Mouse (Mus musculus): ENCODE results near the gene Ctnnbip1.

DNA sequence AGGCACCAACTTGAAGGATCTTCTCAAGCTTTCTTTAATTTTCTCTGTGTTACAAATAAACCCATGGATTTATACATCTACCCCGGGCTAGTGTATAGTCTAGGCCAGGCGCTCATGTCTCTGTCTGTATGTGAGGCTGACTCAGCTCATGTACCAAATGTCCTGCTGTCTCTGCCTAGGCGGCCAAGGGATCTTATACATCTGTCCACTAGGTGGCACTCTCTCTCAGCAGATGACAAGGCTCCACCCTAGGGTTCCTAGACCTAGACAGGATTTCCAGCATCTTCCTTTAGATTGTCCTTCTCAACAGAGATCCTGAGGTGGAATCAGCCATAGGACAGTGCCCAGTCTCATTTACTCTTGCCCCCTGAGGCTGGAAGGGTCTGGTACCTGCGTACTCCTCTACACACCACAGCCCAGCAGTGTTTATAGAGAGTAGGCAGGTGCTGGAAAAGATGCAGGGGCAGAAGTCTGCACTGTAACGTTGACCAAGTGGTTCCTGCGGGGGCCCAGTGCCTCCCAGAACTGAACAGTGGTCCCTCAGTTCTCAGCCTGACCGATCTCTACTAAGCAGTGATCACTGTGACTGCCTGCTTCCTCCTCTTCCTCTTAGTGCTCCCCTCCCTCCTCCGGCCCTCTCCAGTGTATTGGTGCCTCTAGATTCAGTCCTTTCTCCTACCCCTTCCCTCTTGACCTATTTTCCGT lies 31.3 kb downstream of the Ctnnbip1 start:
- no peak for TF ChIP-seq POLR2A (IDR thresholded peaks at IDR 0.05; ENCODE audit: insufficient read depth, low read depth, low read length)
- no peak; the same call in 1 of the 2 replicates for TF ChIP-seq CTCF (IDR thresholded peaks at IDR 0.05)

Data from heart, adult 2 months (tissue).